Mouse (Mus musculus): Measurements from ENCODE around the gene Olfr1413.

DNA sequence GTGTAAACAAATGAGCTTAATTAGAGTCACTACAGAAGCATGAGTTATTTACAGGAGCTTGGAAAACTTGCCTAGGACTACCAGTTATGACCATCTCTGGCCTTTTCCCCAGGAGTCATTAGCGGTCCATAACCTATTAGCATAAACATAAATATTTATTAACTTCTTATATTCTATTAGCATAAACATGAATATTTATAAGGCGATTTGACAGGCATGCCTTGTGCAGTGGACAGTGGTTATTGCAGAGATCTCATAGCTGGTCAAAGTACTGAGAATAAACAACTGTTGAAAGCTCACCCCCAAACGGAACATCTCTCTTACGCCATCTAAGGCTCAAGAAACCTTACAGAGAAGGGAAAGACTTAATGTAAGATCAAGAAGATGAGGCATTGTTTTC is 42.1 kb downstream of the Olfr1413 start:
- no peak for TF ChIP-seq CTCF (IDR thresholded peaks at IDR 0.05; ENCODE audit: extremely low read depth, insufficient read depth, low read length)
- TF ChIP-seq POLR2A (IDR thresholded peaks at IDR 0.05; ENCODE audit: extremely low read depth, insufficient read depth, low read length) = no peak

Measured in cortical plate, adult 2 months (tissue).